Mouse (Mus musculus) mature B cell (primary cell): ENCODE measurements at regions not wholly inside any gene's neighbourhood (a gene's known extent, or its start where the extent isn't known, plus 50 kb on each side); places are given as distances from the start of the nearest gene placed in this dataset.

Source experiments
- in situ Hi-C: fragments of 300-500 bp; cut with MboI; formaldehyde crosslinking; loops from 2 replicates; pipeline ENCODE4 v1.14.3; 2019

- in situ Hi-C loops = no loop called here
These were observed 73.0 kb upstream of the Nrn1 start for GRCm38 (mm10) chr13:36807961-36808360.

GRCm38 (mm10) chr13:36789360-36789759 lies 54.4 kb upstream of the Nrn1 start:
- in situ Hi-C loops = loop anchor here (25.0 kb wide), 1 partner anchor 523 kb away; no protein-coding TSS in a partner anchor
